Mouse (Mus musculus): ENCODE data around the gene Rilp. TPM values are rescaled to one million over a fixed set of nuclear protein-coding genes. Genes with fewer than 3 reads are reported as not detected.

Rilp gene
- total and polyA plus RNA-seq, 2 experiments = 23.0 to 32.6 TPM

- no peaks in the 10 kb centered on the region for H3K27me3 ChIP-seq (ENCODE audit: control insufficient read depth, insufficient read depth, low read length)
- peaks cover 30% of the 10 kb centered on the region for H3K36me3 ChIP-seq (ENCODE audit: control insufficient read depth, insufficient read depth, low read length)
- no peak for TF ChIP-seq CTCF (IDR thresholded peaks at IDR 0.05; ENCODE audit: low read depth, low read length)
- no peak for TF ChIP-seq POLR2A (IDR thresholded peaks at IDR 0.05; ENCODE audit: extremely low read depth, insufficient read depth, low read length)
- no peak overlapping the region for H3K9ac ChIP-seq (ENCODE audit: low read depth, low read length)
- H3K4me1 ChIP-seq (ENCODE audit: control insufficient read depth, insufficient read depth, low read length) = peaks cover 13% of the 10 kb centered on the region
- no peak for DNase-seq (ENCODE audit: extremely low read depth, low read depth, low spot score)
- H3K4me3 ChIP-seq (ENCODE audit: insufficient read depth, low read depth, low read length) = no peak overlapping the region
- H3K79me2 ChIP-seq (ENCODE audit: control insufficient read depth, insufficient read depth, low read length) = peaks cover 7% of the 10 kb centered on the region; the same call in 1 of the 2 replicates
- 84% methylated on average over 9 of the region's 9 CpGs for WGBS
- H3K27ac ChIP-seq (replicated peaks; ENCODE audit: insufficient read depth, low read depth, low read length) = peak overlapping the region; percentile 13; the same call in 1 of the 2 replicates
Measured at GRCm38 (mm10) chr11:75512301-75513018, 2.6 kb downstream of the Rilp start.

GRCm38 (mm10) chr11:75513336-75513735 is 3.4 kb downstream of the Rilp start, which contains the start of gene Scarf1:
Scarf1 (plus strand) TSS chr11:75513540.
- Histone ChIP-seq H3K9ac (ENCODE audit: low read depth, low read length) (peak within 1 kb of the TSS; percentile 46), H3K36me3 (ENCODE audit: control insufficient read depth, insufficient read depth, low read length) (peaks cover 29% of the 10 kb centered on the region), H3K27me3 (ENCODE audit: control insufficient read depth, insufficient read depth, low read length) (no peaks in the 10 kb centered on the region), H3K4me1 (ENCODE audit: control insufficient read depth, insufficient read depth, low read length) (peaks cover 13% of the 10 kb centered on the region), H3K4me3 (ENCODE audit: insufficient read depth, low read depth, low read length) (peak within 1 kb of the TSS; percentile 50), H3K27ac (replicated peaks; ENCODE audit: insufficient read depth, low read depth, low read length) (peak within 1 kb of the TSS; percentile 27), H3K79me2 (ENCODE audit: control insufficient read depth, insufficient read depth, low read length) (peaks cover 7% of the 10 kb centered on the region; the same call in 1 of the 2 replicates)
- TF ChIP-seq CTCF (IDR thresholded peaks at IDR 0.05; ENCODE audit: low read depth, low read length) (no peak), POLR2A (IDR thresholded peaks at IDR 0.05; ENCODE audit: extremely low read depth, insufficient read depth, low read length) (no peak)
- 81% methylated on average over 8 of the region's 8 CpGs for WGBS
- DNase-seq (ENCODE audit: extremely low read depth, low read depth, low spot score) = no peak

GRCm38 (mm10) chr11:75515186-75515585 is 5.3 kb downstream of the Rilp start:
- no peak for TF ChIP-seq CTCF (IDR thresholded peaks at IDR 0.05; ENCODE audit: low read depth, low read length)
- no peak for TF ChIP-seq POLR2A (IDR thresholded peaks at IDR 0.05; ENCODE audit: extremely low read depth, insufficient read depth, low read length)
- H3K4me3 ChIP-seq (ENCODE audit: insufficient read depth, low read depth, low read length) = no peak overlapping the region
- 95% methylated on average over 25 of the region's 25 CpGs for WGBS
- H3K4me1 ChIP-seq (ENCODE audit: control insufficient read depth, insufficient read depth, low read length) = peaks cover 5% of the 10 kb centered on the region
- no peak overlapping the region for H3K27ac ChIP-seq (replicated peaks; ENCODE audit: insufficient read depth, low read depth, low read length)
- H3K79me2 ChIP-seq (ENCODE audit: control insufficient read depth, insufficient read depth, low read length) = peaks cover 7% of the 10 kb centered on the region; the same call in 1 of the 2 replicates
- H3K9ac ChIP-seq (ENCODE audit: low read depth, low read length) = no peak overlapping the region
- peaks cover 23% of the 10 kb centered on the region for H3K36me3 ChIP-seq (ENCODE audit: control insufficient read depth, insufficient read depth, low read length)
- no peaks in the 10 kb centered on the region for H3K27me3 ChIP-seq (ENCODE audit: control insufficient read depth, insufficient read depth, low read length)
- DNase-seq (ENCODE audit: extremely low read depth, low read depth, low spot score) = no peak

GRCm38 (mm10) chr11:75519834-75520633 is 10.1 kb downstream of the Rilp start:
- no peak for DNase-seq (ENCODE audit: extremely low read depth, low read depth, low spot score)
- Histone ChIP-seq H3K36me3 (ENCODE audit: control insufficient read depth, insufficient read depth, low read length) (peaks cover 28% of the 10 kb centered on the region), H3K79me2 (ENCODE audit: control insufficient read depth, insufficient read depth, low read length) (0 out of 2 replicates have a peak, but pooled peaks cover 4% of the 10 kb centered on the region), H3K4me1 (ENCODE audit: control insufficient read depth, insufficient read depth, low read length) (no peaks in the 10 kb centered on the region), H3K27ac (replicated peaks; ENCODE audit: insufficient read depth, low read depth, low read length) (no peak overlapping the region), H3K9ac (ENCODE audit: low read depth, low read length) (no peak overlapping the region), H3K27me3 (ENCODE audit: control insufficient read depth, insufficient read depth, low read length) (no peaks in the 10 kb centered on the region), H3K4me3 (ENCODE audit: insufficient read depth, low read depth, low read length) (no peak overlapping the region)
- TF ChIP-seq CTCF (IDR thresholded peaks at IDR 0.05; ENCODE audit: low read depth, low read length) (no peak), POLR2A (IDR thresholded peaks at IDR 0.05; ENCODE audit: extremely low read depth, insufficient read depth, low read length) (no peak)
- 86% methylated on average over 15 of the region's 15 CpGs for WGBS

- Histone ChIP-seq H3K4me3 (ENCODE audit: insufficient read depth, low read depth, low read length) (no peak overlapping the region), H3K9ac (ENCODE audit: low read depth, low read length) (no peak overlapping the region), H3K27ac (replicated peaks; ENCODE audit: insufficient read depth, low read depth, low read length) (no peak overlapping the region), H3K36me3 (ENCODE audit: control insufficient read depth, insufficient read depth, low read length) (peaks cover 29% of the 10 kb centered on the region), H3K27me3 (ENCODE audit: control insufficient read depth, insufficient read depth, low read length) (no peaks in the 10 kb centered on the region), H3K4me1 (ENCODE audit: control insufficient read depth, insufficient read depth, low read length) (no peaks in the 10 kb centered on the region), H3K79me2 (ENCODE audit: control insufficient read depth, insufficient read depth, low read length) (no peaks in the 10 kb centered on the region)
- WGBS = 95% methylated on average over 4 of the region's 4 CpGs
- no peak for DNase-seq (ENCODE audit: extremely low read depth, low read depth, low spot score)
- TF ChIP-seq CTCF (IDR thresholded peaks at IDR 0.05; ENCODE audit: low read depth, low read length) (no peak), POLR2A (IDR thresholded peaks at IDR 0.05; ENCODE audit: extremely low read depth, insufficient read depth, low read length) (no peak)
Measured at GRCm38 (mm10) chr11:75521609-75522008, 11.7 kb downstream of the Rilp start.

All from liver, adult 2 months (tissue).